Mouse (Mus musculus) neural tube, embryonic 12.5 days (tissue): Measurements from ENCODE around the gene Carm1. TPM values are rescaled to one million over a fixed set of nuclear protein-coding genes. Genes with fewer than 3 reads are reported as not detected.

ENCODE experiments used
- ATAC-seq: fragments of 200-750 bp; cut with Nextera tagmentation; 2 replicates; pipeline ENCODE4 v1.8.0; 2017; ENCODE audit warnings: low read depth, mild to moderate bottlenecking, moderate TSS enrichment, moderate library complexity; ENCODE audit not compliant: low FRiP score
- H3K27ac ChIP-seq: fragments of 300-500 bp; sonication (generic); 2 replicates; pipeline ENCODE4 v1.5.1; 2016
- H3K27me3 ChIP-seq: fragments of 300-500 bp; sonication (generic); replicated peaks from 2 replicates; pipeline ENCODE4 v1.6.1; 2016; ENCODE audit warnings: mild to moderate bottlenecking
- H3K36me3 ChIP-seq: fragments of 300-500 bp; sonication (generic); 2 replicates; pipeline ENCODE4 v1.6.1; 2016; ENCODE audit warnings: mild to moderate bottlenecking
- H3K4me1 ChIP-seq: fragments of 300-500 bp; sonication (generic); 2 replicates; pipeline ENCODE4 v1.6.1; 2016
- H3K4me2 ChIP-seq: fragments of 300-500 bp; sonication (generic); replicated peaks from 2 replicates; pipeline ENCODE4 v1.6.1; 2016; ENCODE audit warnings: mild to moderate bottlenecking
- H3K4me3 ChIP-seq: fragments of 300-500 bp; sonication (generic); 2 replicates; pipeline ENCODE4 v1.5.1; 2016
- H3K9ac ChIP-seq: fragments of 300-500 bp; sonication (generic); 2 replicates; pipeline ENCODE4 v1.6.1; 2016; ENCODE audit warnings: mild to moderate bottlenecking
- H3K9me3 ChIP-seq: fragments of 300-500 bp; sonication (generic); 2 replicates; pipeline ENCODE4 v1.6.1; 2016; ENCODE audit warnings: mild to moderate bottlenecking
- WGBS: fragments of 180-500 bp; shearing (Covaris S2); methylation state at CpG from one replicate; pipeline ENCODE4 v1.1.7; 2016; 5-methylcytosine and 5-hydroxymethylcytosine counted together
- polyA plus RNA-seq: library from polyadenylated mRNA; unstranded; fragments of >200 nt; fragmentation: Nextera tagmentation; extraction: Ambion mirVana; gene quantifications from 2 replicates; pipeline ENCODE4 v1.2.1, GENCODE M21; 2016

The Carm1 gene
- polyA plus RNA-seq, 1 experiment from 2014 or later: 77.4 TPM

DNA sequence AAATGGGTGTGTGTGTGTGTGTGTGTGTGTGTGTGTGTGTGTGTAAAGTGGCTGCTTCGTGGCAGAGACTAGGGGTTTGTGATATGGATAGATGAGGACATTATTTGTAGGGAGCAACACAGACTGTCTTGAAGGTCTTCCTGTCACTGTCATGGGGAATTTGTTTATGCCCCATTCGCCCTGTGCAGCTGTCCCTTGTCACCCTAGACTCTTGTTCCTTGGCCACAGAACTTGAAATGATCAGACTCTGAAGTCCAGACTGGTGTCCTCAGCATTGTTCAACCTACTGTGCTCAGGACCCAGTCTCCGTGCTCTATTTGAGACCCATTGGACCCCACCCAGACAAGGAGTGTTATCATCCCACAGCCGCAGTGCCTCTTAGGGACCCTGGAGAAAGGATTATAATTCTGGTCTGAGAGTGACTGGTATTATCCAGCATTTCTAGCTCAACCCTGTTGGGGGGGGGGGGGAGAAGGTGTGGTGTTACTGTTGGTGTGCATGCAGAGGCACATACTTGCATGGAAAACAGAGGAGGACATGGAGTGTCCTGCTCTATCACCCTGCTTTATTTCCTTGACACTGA lies 18.4 kb downstream of the Carm1 start:
- no peaks in the 10 kb centered on the region for H3K9me3 ChIP-seq
- H3K36me3 ChIP-seq: peaks cover 22% of the 10 kb centered on the region
- no peak for ATAC-seq

DNA sequence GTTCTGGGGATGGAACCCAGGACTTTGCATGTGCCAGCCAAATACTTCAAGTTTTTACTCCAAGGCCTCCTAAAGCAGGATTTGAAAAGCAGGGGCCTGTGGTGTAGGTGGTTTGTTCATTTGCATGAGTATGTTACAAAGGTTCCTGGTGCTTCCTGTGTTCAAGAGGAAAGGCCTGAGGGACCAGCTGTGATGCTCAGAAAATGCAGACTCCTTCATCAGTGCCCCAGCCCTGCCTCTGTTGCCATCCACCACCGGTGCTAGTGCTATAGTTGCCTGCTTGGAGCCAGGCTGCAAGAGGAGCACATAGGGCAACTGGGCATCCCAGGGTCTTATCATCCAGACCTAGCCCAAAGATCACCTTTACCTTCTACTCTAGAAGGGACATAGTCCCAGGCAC lies 19.8 kb downstream of the Carm1 start:
- no peak overlapping the region for H3K9ac ChIP-seq
- no peak overlapping the region for H3K4me2 ChIP-seq
- no peaks in the 10 kb centered on the region for H3K4me1 ChIP-seq
- H3K9me3 ChIP-seq: no peaks in the 10 kb centered on the region
- 87% methylated on average over 1 of the region's 1 CpGs for WGBS
- H3K27me3 ChIP-seq: no peaks in the 10 kb centered on the region
- no peak overlapping the region for H3K4me3 ChIP-seq
- H3K27ac ChIP-seq: no peak overlapping the region
- ATAC-seq: no peak
- H3K36me3 ChIP-seq: peaks cover 31% of the 10 kb centered on the region

More for the DNA sequence above, 18.4 kb downstream of the Carm1 start:
- Histone ChIP-seq H3K4me2 (no peak overlapping the region), H3K4me3 (no peak overlapping the region), H3K9ac (no peak overlapping the region), H3K27me3 (no peaks in the 10 kb centered on the region), H3K27ac (no peak overlapping the region), H3K4me1 (no peaks in the 10 kb centered on the region)
- 91% methylated on average over 4 of the region's 4 CpGs for WGBS

DNA sequence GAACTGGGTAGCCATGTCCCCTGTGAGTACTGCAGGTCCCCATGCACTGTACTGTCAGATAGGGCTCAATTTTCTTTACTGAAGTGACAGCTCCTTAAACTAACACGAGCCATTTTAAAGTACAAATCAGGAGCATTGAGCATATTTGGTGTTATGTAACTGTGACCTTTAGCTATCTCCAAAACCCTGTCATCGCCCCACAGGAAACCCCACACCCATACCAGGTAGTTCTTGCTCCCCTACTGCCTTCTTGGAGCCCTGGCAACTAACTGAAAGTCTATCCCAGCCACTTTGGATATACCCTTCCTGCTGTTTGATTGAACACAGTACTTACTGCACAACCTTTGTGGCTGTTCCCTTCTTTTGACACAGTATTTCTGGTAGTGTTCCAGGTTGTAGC lies 20.4 kb downstream of the Carm1 start:
- Histone ChIP-seq H3K9ac (no peak overlapping the region), H3K27ac (no peak overlapping the region), H3K9me3 (no peaks in the 10 kb centered on the region), H3K36me3 (peaks cover 33% of the 10 kb centered on the region), H3K4me3 (no peak overlapping the region), H3K27me3 (no peaks in the 10 kb centered on the region), H3K4me1 (no peaks in the 10 kb centered on the region), H3K4me2 (no peak overlapping the region)
- WGBS: 91% methylated on average over 2 of the region's 2 CpGs
- ATAC-seq: no peak

DNA sequence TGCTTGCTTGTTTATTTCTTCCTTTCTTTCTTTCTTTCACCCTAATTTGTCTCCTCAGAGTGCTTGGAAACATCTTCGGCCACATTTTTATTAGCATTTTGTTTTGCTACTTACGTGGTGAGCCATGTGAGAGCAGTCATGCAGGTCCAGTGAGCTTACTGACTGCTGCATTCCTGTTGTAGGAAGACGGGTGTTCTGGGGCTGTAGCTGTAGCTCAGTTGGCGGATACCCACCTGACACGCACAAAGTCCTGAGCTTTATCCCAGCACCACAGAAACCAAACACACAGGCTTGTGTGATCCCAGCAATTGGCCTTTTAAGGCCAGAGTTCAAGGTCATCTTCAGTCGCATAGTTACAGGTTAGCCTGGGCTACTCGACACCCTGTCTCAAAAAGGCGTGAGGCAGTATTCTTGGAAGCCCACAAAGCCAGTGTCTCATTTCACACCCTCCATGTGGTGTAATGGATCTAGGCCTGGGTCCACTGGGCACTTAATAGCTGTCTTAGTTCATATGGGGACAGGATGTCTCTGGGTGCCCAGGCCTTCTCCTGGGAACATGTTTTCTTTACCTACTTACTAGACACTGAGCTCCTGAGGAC lies 22.1 kb downstream of the Carm1 start:
- H3K36me3 ChIP-seq: peaks cover 41% of the 10 kb centered on the region
- no peaks in the 10 kb centered on the region for H3K27me3 ChIP-seq
- 90% methylated on average over 8 of the region's 8 CpGs for WGBS
- H3K9ac ChIP-seq: no peak overlapping the region
- H3K4me1 ChIP-seq: no peaks in the 10 kb centered on the region
- H3K27ac ChIP-seq: no peak overlapping the region
- H3K4me3 ChIP-seq: no peak overlapping the region
- ATAC-seq: no peak
- no peak overlapping the region for H3K4me2 ChIP-seq
- H3K9me3 ChIP-seq: no peaks in the 10 kb centered on the region

DNA sequence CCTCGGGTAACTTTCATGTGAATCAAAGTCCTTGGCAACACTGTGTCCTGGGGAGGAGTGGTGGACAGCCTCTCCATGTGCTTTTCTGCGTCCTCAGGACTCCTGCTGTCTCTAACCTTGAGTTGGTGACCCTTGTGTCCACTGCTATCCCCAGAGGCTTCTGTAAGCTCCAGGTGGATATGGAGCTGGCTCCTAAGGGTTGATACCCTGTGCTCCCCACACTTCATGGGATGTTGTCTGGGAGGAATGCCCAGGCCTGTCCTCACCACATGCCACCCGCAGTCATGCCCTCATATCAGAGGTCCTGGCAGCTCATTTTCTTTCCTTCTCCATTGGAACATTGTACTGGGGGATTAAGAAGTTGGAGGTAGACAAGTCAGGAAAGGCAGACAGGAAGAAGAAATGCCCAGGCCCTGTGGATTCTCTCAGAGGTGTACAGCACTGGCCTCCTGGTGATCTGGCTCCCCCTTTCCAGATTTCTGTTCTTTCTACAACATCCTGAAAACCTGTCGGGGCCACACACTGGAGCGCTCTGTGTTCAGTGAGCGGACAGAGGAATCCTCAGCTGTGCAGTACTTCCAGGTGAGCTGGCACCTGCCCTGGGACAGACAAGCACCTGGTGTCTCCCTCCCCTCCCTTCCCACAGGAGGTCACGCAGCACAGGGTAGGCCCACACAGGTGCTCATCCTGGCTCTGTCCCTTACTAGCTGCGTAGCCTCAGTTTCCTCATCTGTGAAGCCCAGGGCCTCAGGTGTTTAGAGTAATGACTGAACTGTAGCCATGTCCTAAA lies 27.5 kb downstream of the Carm1 start:
- Histone ChIP-seq H3K4me3 (no peak overlapping the region), H3K36me3 (peaks cover 85% of the 10 kb centered on the region), H3K4me2 (no peak overlapping the region), H3K9ac (no peak overlapping the region), H3K27me3 (no peaks in the 10 kb centered on the region), H3K4me1 (no peaks in the 10 kb centered on the region), H3K27ac (no peak overlapping the region), H3K9me3 (no peaks in the 10 kb centered on the region)
- ATAC-seq: no peak; the same call in 1 of the 2 replicates
- WGBS: 94% methylated on average over 8 of the region's 8 CpGs

DNA sequence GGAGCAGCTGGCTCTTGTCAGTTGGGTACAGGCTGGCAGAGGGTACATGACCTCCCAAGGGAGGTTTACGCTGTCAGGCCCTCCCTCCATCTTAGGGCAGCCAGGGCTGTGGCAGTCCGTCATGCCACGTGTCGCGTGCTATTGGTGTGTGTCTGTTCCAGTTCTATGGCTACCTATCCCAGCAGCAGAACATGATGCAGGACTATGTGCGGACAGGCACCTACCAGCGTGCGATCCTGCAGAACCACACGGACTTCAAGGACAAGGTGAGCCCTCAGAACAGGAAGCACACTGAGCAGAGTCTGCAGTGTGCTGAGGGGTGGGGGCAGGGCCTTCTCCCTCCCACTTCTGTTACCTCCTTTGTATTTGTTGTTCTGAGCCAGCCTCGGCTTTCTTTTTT lies 28.6 kb downstream of the Carm1 start:
- H3K27me3 ChIP-seq: no peaks in the 10 kb centered on the region
- H3K4me3 ChIP-seq: no peak overlapping the region
- H3K9ac ChIP-seq: no peak overlapping the region
- no peaks in the 10 kb centered on the region for H3K9me3 ChIP-seq
- WGBS: 90% methylated on average over 10 of the region's 10 CpGs
- no peaks in the 10 kb centered on the region for H3K4me1 ChIP-seq
- H3K36me3 ChIP-seq: peaks cover 87% of the 10 kb centered on the region
- H3K4me2 ChIP-seq: no peak overlapping the region
- no peak for ATAC-seq
- no peak overlapping the region for H3K27ac ChIP-seq

DNA sequence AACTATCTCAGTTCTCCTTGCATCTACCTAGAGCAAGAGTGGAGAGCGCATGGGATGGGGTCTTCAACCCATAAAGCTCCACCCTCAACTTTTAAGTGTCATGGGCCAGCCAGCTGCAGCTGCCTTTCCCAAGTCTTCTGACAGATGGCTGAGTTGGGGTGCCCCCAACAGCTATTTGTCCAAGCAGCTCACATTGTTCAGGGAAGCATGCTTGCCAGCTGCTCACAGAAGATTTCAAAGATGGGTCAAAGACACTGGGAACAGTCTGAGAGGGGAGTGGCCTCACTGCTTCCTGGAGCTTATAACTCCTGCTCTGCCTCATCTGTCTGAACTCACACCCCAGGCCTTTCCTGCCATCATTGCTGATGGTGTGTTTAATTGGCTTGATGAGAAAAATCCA lies 29.6 kb downstream of the Carm1 start:
- no peak overlapping the region for H3K4me3 ChIP-seq
- no peak overlapping the region for H3K9ac ChIP-seq
- no peaks in the 10 kb centered on the region for H3K9me3 ChIP-seq
- H3K36me3 ChIP-seq: peaks cover 84% of the 10 kb centered on the region
- no peak overlapping the region for H3K27ac ChIP-seq
- no peak for ATAC-seq
- 90% methylated on average over 1 of the region's 1 CpGs for WGBS
- H3K4me2 ChIP-seq: no peak overlapping the region
- H3K4me1 ChIP-seq: no peaks in the 10 kb centered on the region
- no peaks in the 10 kb centered on the region for H3K27me3 ChIP-seq

DNA sequence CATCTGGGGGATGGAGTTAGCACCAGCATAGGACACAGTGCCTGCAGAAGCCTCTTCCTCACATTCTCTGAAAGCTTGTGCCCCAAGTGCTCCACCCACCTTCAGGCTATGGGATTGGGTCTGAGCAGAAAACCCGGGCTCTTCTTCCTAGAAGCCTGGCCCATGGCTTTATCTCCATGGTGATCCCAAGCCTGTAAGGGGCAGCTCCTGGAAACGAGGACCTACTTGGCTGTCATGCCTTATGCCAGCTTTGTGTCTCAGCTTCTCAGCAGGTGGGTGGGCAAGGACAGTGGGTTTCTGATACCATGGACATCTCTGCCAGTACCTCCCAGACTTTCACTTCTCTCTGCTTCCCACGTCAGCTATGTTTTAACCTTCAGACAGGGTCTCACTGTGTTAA lies 31.5 kb downstream of the Carm1 start:
- Histone ChIP-seq H3K9me3 (no peaks in the 10 kb centered on the region), H3K4me3 (no peak overlapping the region), H3K27ac (no peak overlapping the region), H3K36me3 (peaks cover 82% of the 10 kb centered on the region), H3K4me2 (no peak overlapping the region), H3K9ac (no peak overlapping the region), H3K4me1 (no peaks in the 10 kb centered on the region), H3K27me3 (no peaks in the 10 kb centered on the region)
- 75% methylated on average over 3 of the region's 3 CpGs for WGBS
- no peak for ATAC-seq

DNA sequence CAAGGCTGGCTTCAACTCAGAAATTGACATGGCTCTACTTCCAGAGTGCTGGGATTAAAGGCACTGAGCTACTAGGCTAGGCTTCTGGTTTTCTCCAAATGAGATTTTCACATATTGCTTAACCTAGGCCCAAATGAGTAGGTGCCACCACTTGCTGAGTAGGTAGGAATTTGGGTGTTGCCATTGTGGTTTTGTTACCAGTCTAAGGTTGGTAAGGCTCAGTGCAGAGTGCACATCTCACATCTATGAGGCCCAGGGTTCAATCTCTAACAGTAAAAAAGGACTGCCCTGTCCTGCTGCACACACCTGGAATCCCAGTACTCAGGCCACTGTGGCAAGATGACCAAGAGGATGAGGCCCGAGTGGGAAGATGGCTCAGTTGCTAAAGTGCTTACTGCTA lies 38.7 kb downstream of the Carm1 start:
- Histone ChIP-seq H3K27me3 (no peaks in the 10 kb centered on the region), H3K9me3 (no peaks in the 10 kb centered on the region), H3K9ac (no peak overlapping the region), H3K27ac (no peak overlapping the region), H3K4me2 (no peak overlapping the region), H3K4me1 (no peaks in the 10 kb centered on the region), H3K4me3 (no peak overlapping the region), H3K36me3 (peaks cover 89% of the 10 kb centered on the region)
- 92% methylated on average over 1 of the region's 1 CpGs for WGBS
- no peak for ATAC-seq

DNA sequence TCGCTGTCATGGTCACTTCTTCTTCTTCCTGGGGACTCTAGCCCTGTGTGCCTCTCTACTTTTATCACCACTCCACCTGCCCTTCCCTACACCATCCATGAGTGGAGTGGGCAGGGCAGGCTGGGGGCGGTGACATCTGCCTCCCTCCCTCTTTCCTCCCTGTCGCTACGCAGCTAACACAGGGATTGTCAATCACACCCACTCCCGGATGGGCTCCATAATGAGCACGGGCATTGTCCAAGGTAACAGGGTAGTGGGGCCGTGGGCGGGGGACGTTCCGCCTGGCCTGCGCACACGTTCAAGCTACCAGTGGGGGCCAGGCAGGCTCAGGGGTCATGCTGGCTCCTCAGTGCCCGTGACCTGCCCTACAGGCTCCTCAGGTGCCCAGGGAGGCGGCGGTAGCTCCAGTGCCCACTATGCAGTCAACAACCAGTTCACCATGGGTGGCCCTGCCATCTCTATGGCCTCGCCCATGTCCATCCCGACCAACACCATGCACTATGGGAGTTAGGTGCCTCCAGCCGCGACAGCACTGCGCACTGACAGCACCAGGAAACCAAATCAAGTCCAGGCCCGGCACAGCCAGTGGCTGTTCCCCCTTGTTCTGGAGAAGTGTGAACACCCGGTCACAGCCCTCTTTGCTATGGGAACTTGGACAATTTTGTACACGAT lies 41.1 kb downstream of the Carm1 start:
- no peak overlapping the region for H3K4me3 ChIP-seq
- H3K9me3 ChIP-seq: no peaks in the 10 kb centered on the region
- 92% methylated on average over 23 of the region's 23 CpGs for WGBS
- H3K36me3 ChIP-seq: peaks cover 75% of the 10 kb centered on the region
- no peak overlapping the region for H3K4me2 ChIP-seq
- no peak overlapping the region for H3K27ac ChIP-seq
- no peaks in the 10 kb centered on the region for H3K27me3 ChIP-seq
- ATAC-seq: no peak
- no peak overlapping the region for H3K9ac ChIP-seq
- peaks cover 10% of the 10 kb centered on the region for H3K4me1 ChIP-seq

DNA sequence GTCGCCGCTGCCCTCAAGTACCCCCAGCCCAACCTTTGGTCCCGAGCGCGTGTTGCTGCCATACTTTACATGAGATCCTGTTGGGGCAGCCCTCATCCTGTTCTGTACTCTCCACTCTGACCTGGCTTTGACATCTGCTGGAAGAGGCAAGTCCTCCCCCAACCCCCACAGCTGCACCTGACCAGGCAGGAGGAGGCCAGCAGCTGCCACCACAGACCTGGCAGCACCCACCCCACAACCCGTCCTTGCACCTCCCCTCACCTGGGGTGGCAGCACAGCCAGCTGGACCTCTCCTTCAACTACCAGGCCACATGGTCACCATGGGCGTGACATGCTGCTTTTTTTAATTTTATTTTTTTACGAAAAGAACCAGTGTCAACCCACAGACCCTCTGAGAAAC lies 41.7 kb downstream of the Carm1 start:
- no peak for ATAC-seq
- Histone ChIP-seq H3K27ac (no peak overlapping the region), H3K4me1 (peaks cover 10% of the 10 kb centered on the region), H3K4me2 (no peak overlapping the region), H3K36me3 (peaks cover 70% of the 10 kb centered on the region), H3K9ac (no peak overlapping the region), H3K27me3 (no peaks in the 10 kb centered on the region), H3K4me3 (no peak overlapping the region), H3K9me3 (no peaks in the 10 kb centered on the region)
- WGBS: 93% methylated on average over 8 of the region's 8 CpGs

DNA sequence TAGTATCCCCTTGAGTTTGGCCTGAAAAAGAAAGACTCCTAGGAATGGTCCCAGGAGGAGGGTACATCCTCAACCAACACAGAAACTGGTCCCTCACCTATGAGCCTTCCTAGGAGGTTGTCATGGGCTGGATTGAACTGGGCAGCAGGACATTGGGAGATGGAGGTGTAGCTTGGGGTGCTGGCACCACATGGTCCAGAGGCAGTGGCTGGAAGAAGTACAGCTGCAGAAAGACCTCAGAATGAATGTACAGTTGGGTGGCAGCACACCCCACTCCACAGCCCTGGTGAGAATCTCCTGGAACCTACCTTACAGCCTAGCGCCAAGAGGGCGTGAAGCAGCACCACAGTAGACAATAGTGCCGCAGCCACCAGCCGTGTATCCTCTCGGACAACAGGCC lies 42.8 kb downstream of the Carm1 start:
- H3K4me3 ChIP-seq: no peak overlapping the region
- H3K9me3 ChIP-seq: no peaks in the 10 kb centered on the region
- no peak overlapping the region for H3K9ac ChIP-seq
- ATAC-seq: no peak
- peaks cover 21% of the 10 kb centered on the region for H3K4me1 ChIP-seq
- no peak overlapping the region for H3K27ac ChIP-seq
- H3K4me2 ChIP-seq: no peak overlapping the region
- H3K36me3 ChIP-seq: peaks cover 63% of the 10 kb centered on the region
- H3K27me3 ChIP-seq: no peaks in the 10 kb centered on the region
- WGBS: 95% methylated on average over 5 of the region's 5 CpGs
